Mouse (Mus musculus) liver, postnatal 0 days (tissue): ENCODE measurements at regions not wholly inside any gene's neighbourhood (a gene's known extent, or its start where the extent isn't known, plus 50 kb on each side); places are given as distances from the start of the nearest gene placed in this dataset.

Source experiments
- CTCF ChIP-seq: sonication (generic); IDR thresholded peaks from 2 replicates; pipeline ENCODE4 v1.5.1; 2016; ENCODE audit warnings: antibody characterized with exemption, low read depth
- EP300 ChIP-seq: IDR thresholded peaks from 2 replicates; pipeline ENCODE4 v1.6.1; 2016; ENCODE audit warnings: antibody characterized with exemption, low read depth, mild to moderate bottlenecking

GRCm38 (mm10) chr16:77392205-77392604 lies 209.7 kb downstream of the Gm11146 start:
- TF ChIP-seq CTCF (no peak), EP300 (peak; percentile 21; the same call in 1 of the 2 replicates)
